23 mouse cellular contexts compared by ENCODE assay signal in genomic region chr14:99933456-99933855, GRCm38 (mm10).
A peak's percentile ranks its signal among the peaks of the same experiment; 100 is the strongest.
DNase-seq lines count a peak whose midpoint lies in the region; ATAC-seq and TF ChIP-seq lines count a peak whose summit lies in the region.
"Had no signal": no experiment of that assay in that cellular context is flagged by ENCODE, and none has a peak within 500 bp of the region (broad histone marks: within the 10 kb centered on the region; RNA-seq: fewer than 3 reads in every experiment).

No protein-coding gene starts in this region.

- no peaks in the 10 kb centered on the region for H3K4me1 ChIP-seq in forebrain, embryonic 16.5 days (replicated peaks; ENCODE audit: control insufficient read depth, insufficient read depth, low read length)
- H3K4me1 ChIP-seq in forebrain, embryonic 11.5 days (replicated peaks; ENCODE audit: control insufficient read depth, insufficient read depth, low read length) = no peaks in the 10 kb centered on the region
- no peaks in the 10 kb centered on the region for H3K4me1 ChIP-seq in intestine, embryonic 15.5 days (replicated peaks)
- H3K4me1 ChIP-seq in megakaryocyte, embryonic 14.5 days = peaks cover 12% of the 10 kb centered on the region
- no peaks in the 10 kb centered on the region for H3K4me1 ChIP-seq in lung, adult 2 months (ENCODE audit: control insufficient read depth, insufficient read depth, low read length)

- H3K9ac ChIP-seq in forebrain, embryonic 16.5 days (replicated peaks; ENCODE audit: low read depth, low read length) = no peak overlapping the region
- no peak overlapping the region for H3K9ac ChIP-seq in forebrain, embryonic 11.5 days (ENCODE audit: low read length)
- H3K9ac ChIP-seq in intestine, embryonic 15.5 days = no peak overlapping the region
- H3K9ac ChIP-seq: embryonic facial prominence, embryonic 12.5 days; forebrain, embryonic 15.5 days; heart, embryonic 12.5 days; liver, embryonic 14.5 days had no signal

- H3K27ac ChIP-seq in forebrain, embryonic 16.5 days (ENCODE audit: low read length) = no peak overlapping the region
- H3K27ac ChIP-seq in forebrain, embryonic 11.5 days (ENCODE audit: low read depth, low read length) = no peak overlapping the region
- no peak overlapping the region for H3K27ac ChIP-seq in intestine, embryonic 15.5 days
- H3K27ac ChIP-seq: embryonic facial prominence, embryonic 12.5 days; forebrain, embryonic 15.5 days; liver, embryonic 14.5 days; macrophage had no signal

- no peak overlapping the region for H3K4me3 ChIP-seq in forebrain, embryonic 16.5 days (replicated peaks; ENCODE audit: low read length)
- no peak overlapping the region for H3K4me3 ChIP-seq in forebrain, embryonic 11.5 days (ENCODE audit: low read depth, low read length)
- no peak overlapping the region for H3K4me3 ChIP-seq in intestine, embryonic 15.5 days (replicated peaks)
- H3K4me3 ChIP-seq in megakaryocyte, embryonic 14.5 days (replicated peaks) = peak overlapping the region; percentile 50
- H3K4me3 ChIP-seq in lung, adult 2 months (replicated peaks; ENCODE audit: extremely low read depth, low read depth, low read length) = no peak overlapping the region
- H3K4me3 ChIP-seq: embryonic facial prominence, embryonic 12.5 days; erythroblast, embryonic 14.5 days; forebrain, embryonic 15.5 days; heart, embryonic 12.5 days had no signal

- no peak for TF ChIP-seq CTCF in lung, adult 2 months (IDR thresholded peaks at IDR 0.05; ENCODE audit: insufficient read depth, low read length)

- no peak for DNase-seq in forebrain, embryonic 11.5 days (ENCODE audit: low spot score)
- peak; percentile 12 for DNase-seq in 416B (ENCODE audit: low read depth)
- DNase-seq in kidney, adult 11 months = no peak
- DNase-seq in kidney, postnatal 10 days = no peak
- no peak for DNase-seq in lung, adult 2 months
- DNase-seq: adrenal gland, postnatal 10 days; cerebellum, adult 9-11 months; kidney, adult 9 months; kidney, postnatal 4 days; right cerebral cortex, postnatal 4 days; thymus, postnatal 25 days had no signal

- H3K36me3 ChIP-seq in forebrain, embryonic 16.5 days (ENCODE audit: control insufficient read depth, insufficient read depth) = no peaks in the 10 kb centered on the region
- no peaks in the 10 kb centered on the region for H3K36me3 ChIP-seq in forebrain, embryonic 11.5 days (ENCODE audit: control insufficient read depth, insufficient read depth, low read length)
- no peaks in the 10 kb centered on the region for H3K36me3 ChIP-seq in intestine, embryonic 15.5 days
- no peaks in the 10 kb centered on the region for H3K36me3 ChIP-seq in megakaryocyte, embryonic 14.5 days (replicated peaks; ENCODE audit: low read length)
- H3K36me3 ChIP-seq: embryonic facial prominence, embryonic 12.5 days; forebrain, embryonic 15.5 days; heart, embryonic 12.5 days had no signal

- TF ChIP-seq POLR2A in lung, adult 2 months (IDR thresholded peaks at IDR 0.05; ENCODE audit: borderline replicate concordance, extremely low read depth, low read depth, low read length) = no peak

- no peaks in the 10 kb centered on the region for H3K27me3 ChIP-seq in forebrain, embryonic 16.5 days (replicated peaks; ENCODE audit: control insufficient read depth, insufficient read depth, low read length)
- H3K27me3 ChIP-seq in forebrain, embryonic 11.5 days (ENCODE audit: control insufficient read depth, insufficient read depth, low read length) = no peaks in the 10 kb centered on the region
- H3K27me3 ChIP-seq in intestine, embryonic 15.5 days (replicated peaks) = no peaks in the 10 kb centered on the region
- no peaks in the 10 kb centered on the region for H3K27me3 ChIP-seq in megakaryocyte, embryonic 14.5 days (replicated peaks)
- H3K27me3 ChIP-seq: embryonic facial prominence, embryonic 12.5 days; forebrain, embryonic 15.5 days; heart, embryonic 12.5 days had no signal

- no peak overlapping the region for H3K4me2 ChIP-seq in forebrain, embryonic 16.5 days (ENCODE audit: low read length)
- no peak overlapping the region for H3K4me2 ChIP-seq in forebrain, embryonic 11.5 days (ENCODE audit: low read depth, low read length, severe bottlenecking)
- no peak overlapping the region for H3K4me2 ChIP-seq in intestine, embryonic 15.5 days (replicated peaks)
- H3K4me2 ChIP-seq: embryonic facial prominence, embryonic 12.5 days; forebrain, embryonic 15.5 days; heart, embryonic 12.5 days had no signal

- 0 out of 2 replicates have a peak, but pooled peaks have one; percentile 11 for ATAC-seq in forebrain, embryonic 16.5 days
- no peak for ATAC-seq in forebrain, embryonic 11.5 days (replicated peaks; ENCODE audit: low FRiP score)
- ATAC-seq in intestine, embryonic 15.5 days = peak; percentile 95
- ATAC-seq: activated CD4-positive, CD25-positive, alpha-beta regulatory T cell, adult 4 months; CD4-positive, CD25-positive, alpha-beta regulatory T cell, adult 4 months; forebrain, embryonic 15.5 days; hindbrain, embryonic 16.5 days had no signal

- H3K9me3 ChIP-seq in forebrain, embryonic 16.5 days (ENCODE audit: control insufficient read depth, low read length) = no peaks in the 10 kb centered on the region
- H3K9me3 ChIP-seq in forebrain, embryonic 11.5 days (ENCODE audit: control insufficient read depth, low read length) = no peaks in the 10 kb centered on the region
- no peaks in the 10 kb centered on the region for H3K9me3 ChIP-seq in intestine, embryonic 15.5 days
- no peaks in the 10 kb centered on the region for H3K9me3 ChIP-seq in megakaryocyte, embryonic 14.5 days
- H3K9me3 ChIP-seq: embryonic facial prominence, embryonic 12.5 days; forebrain, embryonic 15.5 days; heart, embryonic 12.5 days had no signal

- 87% methylated on average over 5 of the region's 5 CpGs for WGBS in forebrain, embryonic 16.5 days
- 86% methylated on average over 5 of the region's 5 CpGs for WGBS in forebrain, embryonic 11.5 days
- WGBS in intestine, embryonic 15.5 days = 55% methylated on average over 5 of the region's 5 CpGs
- 76% methylated on average over 5 of the region's 5 CpGs for WGBS in lung, adult 2 months
